Mouse (Mus musculus): ENCODE data around the gene Sec31b.

GRCm38 (mm10) chr19:44542694-44543178 lies 2.9 kb downstream of the Sec31b start:
- TF ChIP-seq CTCF (IDR thresholded peaks at IDR 0.05; ENCODE audit: low read depth): no peak
- no peak for TF ChIP-seq EP300 (optimal IDR thresholded peaks at IDR 0.05)
